Mouse (Mus musculus): ENCODE measurements around the gene Hddc3. TPM values are rescaled to one million over a fixed set of nuclear protein-coding genes. Genes with fewer than 3 reads are reported as not detected.
A peak's percentile ranks its signal among the peaks of the same experiment; 100 is the strongest.

Hddc3 gene
- polyA plus RNA-seq, 1 experiment from 2014 or later, result 25.4 TPM

GRCm38 (mm10) chr7:80371041-80371751 lies 28.3 kb downstream of the Hddc3 start, which contains the start of gene Man2a2:
TSS of gene Man2a2 (minus strand) at chr7:80371375.
- Histone ChIP-seq H3K27me3 (no peaks in the 10 kb centered on the region), H3K27ac (replicated peaks) (peak within 1 kb of the TSS; percentile 76), H3K9me3 (replicated peaks) (no peaks in the 10 kb centered on the region), H3K4me3 (replicated peaks) (peak within 1 kb of the TSS; percentile 60), H3K4me2 (replicated peaks) (peak within 1 kb of the TSS; percentile 57), H3K36me3 (peaks cover 25% of the 10 kb centered on the region), H3K4me1 (peaks cover 29% of the 10 kb centered on the region), H3K9ac (peak within 1 kb of the TSS; percentile 41)
- peak; percentile 83 for ATAC-seq (ENCODE audit: insufficient number of reproducible peaks, low FRiP score, low TSS enrichment, low read depth)
- under 1% methylated on average over 71 of the region's 86 CpGs for WGBS

- no peaks in the 10 kb centered on the region for H3K27me3 ChIP-seq
- 94% methylated on average over 3 of the region's 3 CpGs for WGBS
- H3K27ac ChIP-seq (replicated peaks), result no peak overlapping the region
- no peak overlapping the region for H3K4me2 ChIP-seq (replicated peaks)
- H3K9me3 ChIP-seq (replicated peaks), result no peaks in the 10 kb centered on the region
- H3K36me3 ChIP-seq, result peaks cover 15% of the 10 kb centered on the region
- no peak for ATAC-seq (ENCODE audit: insufficient number of reproducible peaks, low FRiP score, low TSS enrichment, low read depth)
- no peak overlapping the region for H3K4me3 ChIP-seq (replicated peaks)
- no peak overlapping the region for H3K9ac ChIP-seq
- H3K4me1 ChIP-seq, result peaks cover 29% of the 10 kb centered on the region
Measured at GRCm38 (mm10) chr7:80372166-80372565, 29.3 kb downstream of the Hddc3 start.

GRCm38 (mm10) chr7:80372667-80373066 lies 29.8 kb downstream of the Hddc3 start:
- peaks cover 10% of the 10 kb centered on the region; the same call in 1 of the 2 replicates for H3K36me3 ChIP-seq
- no peak overlapping the region for H3K4me3 ChIP-seq (replicated peaks)
- no peak overlapping the region for H3K9ac ChIP-seq
- H3K9me3 ChIP-seq (replicated peaks), result no peaks in the 10 kb centered on the region
- H3K27ac ChIP-seq (replicated peaks), result no peak overlapping the region
- peaks cover 29% of the 10 kb centered on the region for H3K4me1 ChIP-seq
- H3K4me2 ChIP-seq (replicated peaks), result no peak overlapping the region
- H3K27me3 ChIP-seq, result no peaks in the 10 kb centered on the region
- 67% methylated on average over 2 of the region's 2 CpGs for WGBS
- ATAC-seq (ENCODE audit: insufficient number of reproducible peaks, low FRiP score, low TSS enrichment, low read depth), result no peak

- peaks cover 6% of the 10 kb centered on the region; the same call in 1 of the 2 replicates for H3K36me3 ChIP-seq
- peaks cover 26% of the 10 kb centered on the region for H3K4me1 ChIP-seq
- no peak overlapping the region for H3K4me3 ChIP-seq (replicated peaks)
- WGBS, result 62% methylated on average over 4 of the region's 4 CpGs
- ATAC-seq (ENCODE audit: insufficient number of reproducible peaks, low FRiP score, low TSS enrichment, low read depth), result no peak
- H3K27me3 ChIP-seq, result no peaks in the 10 kb centered on the region
- no peak overlapping the region for H3K9ac ChIP-seq
- no peaks in the 10 kb centered on the region for H3K9me3 ChIP-seq (replicated peaks)
- no peak overlapping the region for H3K4me2 ChIP-seq (replicated peaks)
- H3K27ac ChIP-seq (replicated peaks), result no peak overlapping the region
Measured at GRCm38 (mm10) chr7:80373352-80373751, 30.4 kb downstream of the Hddc3 start.

GRCm38 (mm10) chr7:80373850-80374249 lies 30.9 kb downstream of the Hddc3 start:
- WGBS, result 81% methylated on average over 12 of the region's 12 CpGs
- no peak overlapping the region for H3K9ac ChIP-seq
- peaks cover 22% of the 10 kb centered on the region for H3K4me1 ChIP-seq
- H3K4me3 ChIP-seq (replicated peaks), result no peak overlapping the region
- no peak for ATAC-seq (ENCODE audit: insufficient number of reproducible peaks, low FRiP score, low TSS enrichment, low read depth)
- peaks cover 7% of the 10 kb centered on the region; the same call in 1 of the 2 replicates for H3K36me3 ChIP-seq
- H3K9me3 ChIP-seq (replicated peaks), result no peaks in the 10 kb centered on the region
- no peak overlapping the region for H3K27ac ChIP-seq (replicated peaks)
- no peak overlapping the region for H3K4me2 ChIP-seq (replicated peaks)
- no peaks in the 10 kb centered on the region for H3K27me3 ChIP-seq

DNA sequence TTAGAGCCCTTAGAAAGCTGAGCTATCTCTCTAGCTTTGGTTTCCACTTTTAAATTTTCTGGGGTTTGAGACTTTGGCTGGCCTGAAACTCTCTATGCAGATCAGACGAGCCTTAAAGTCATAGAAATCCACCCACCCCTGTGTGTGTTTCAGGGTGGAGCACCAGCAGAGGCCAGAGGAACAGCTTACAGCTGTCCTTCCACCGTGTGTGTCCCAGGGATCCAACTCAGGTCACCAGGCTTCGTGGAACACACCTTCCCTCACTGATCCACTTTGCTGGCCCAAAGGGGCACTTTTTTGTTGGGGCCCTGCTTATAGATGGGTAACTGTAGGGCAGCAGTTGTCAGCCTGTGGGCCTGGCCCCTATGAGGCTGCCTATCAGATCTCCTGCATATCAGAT lies 31.4 kb downstream of the Hddc3 start:
- no peak overlapping the region for H3K9ac ChIP-seq
- H3K27ac ChIP-seq (replicated peaks), result no peak overlapping the region
- ATAC-seq (ENCODE audit: insufficient number of reproducible peaks, low FRiP score, low TSS enrichment, low read depth), result no peak
- 56% methylated on average over 3 of the region's 3 CpGs for WGBS
- no peak overlapping the region for H3K4me3 ChIP-seq (replicated peaks)
- H3K9me3 ChIP-seq (replicated peaks), result no peaks in the 10 kb centered on the region
- H3K4me1 ChIP-seq, result peaks cover 18% of the 10 kb centered on the region
- no peaks in the 10 kb centered on the region for H3K27me3 ChIP-seq
- peaks cover 8% of the 10 kb centered on the region for H3K36me3 ChIP-seq
- no peak overlapping the region for H3K4me2 ChIP-seq (replicated peaks)

DNA sequence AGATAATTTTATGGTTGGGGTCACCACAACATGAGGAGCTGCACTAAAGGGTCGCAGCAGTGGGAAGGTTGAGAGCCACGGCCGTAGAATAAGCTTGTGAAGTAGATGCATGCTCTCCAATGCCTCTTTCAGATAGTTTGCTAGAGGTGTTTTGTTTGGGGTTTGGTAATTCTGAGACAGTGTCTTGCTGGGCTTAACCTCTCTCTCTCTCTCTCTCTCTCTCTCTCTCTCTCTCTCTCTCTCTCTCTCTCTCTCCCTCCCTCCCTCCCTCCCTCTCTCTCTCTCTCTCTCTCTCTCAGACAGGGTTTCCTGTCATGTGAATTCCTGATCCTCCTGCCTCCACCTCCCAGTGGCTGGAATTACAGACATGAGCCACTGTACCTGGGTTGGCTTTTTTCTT lies 31.8 kb downstream of the Hddc3 start:
- peaks cover 13% of the 10 kb centered on the region for H3K36me3 ChIP-seq
- H3K27me3 ChIP-seq, result no peaks in the 10 kb centered on the region
- H3K9ac ChIP-seq, result no peak overlapping the region
- H3K4me2 ChIP-seq (replicated peaks), result no peak overlapping the region
- H3K4me3 ChIP-seq (replicated peaks), result no peak overlapping the region
- WGBS, result 89% methylated on average over 3 of the region's 3 CpGs
- H3K4me1 ChIP-seq, result peaks cover 14% of the 10 kb centered on the region
- H3K9me3 ChIP-seq (replicated peaks), result no peaks in the 10 kb centered on the region
- H3K27ac ChIP-seq (replicated peaks), result no peak overlapping the region
- no peak for ATAC-seq (ENCODE audit: insufficient number of reproducible peaks, low FRiP score, low TSS enrichment, low read depth)

DNA sequence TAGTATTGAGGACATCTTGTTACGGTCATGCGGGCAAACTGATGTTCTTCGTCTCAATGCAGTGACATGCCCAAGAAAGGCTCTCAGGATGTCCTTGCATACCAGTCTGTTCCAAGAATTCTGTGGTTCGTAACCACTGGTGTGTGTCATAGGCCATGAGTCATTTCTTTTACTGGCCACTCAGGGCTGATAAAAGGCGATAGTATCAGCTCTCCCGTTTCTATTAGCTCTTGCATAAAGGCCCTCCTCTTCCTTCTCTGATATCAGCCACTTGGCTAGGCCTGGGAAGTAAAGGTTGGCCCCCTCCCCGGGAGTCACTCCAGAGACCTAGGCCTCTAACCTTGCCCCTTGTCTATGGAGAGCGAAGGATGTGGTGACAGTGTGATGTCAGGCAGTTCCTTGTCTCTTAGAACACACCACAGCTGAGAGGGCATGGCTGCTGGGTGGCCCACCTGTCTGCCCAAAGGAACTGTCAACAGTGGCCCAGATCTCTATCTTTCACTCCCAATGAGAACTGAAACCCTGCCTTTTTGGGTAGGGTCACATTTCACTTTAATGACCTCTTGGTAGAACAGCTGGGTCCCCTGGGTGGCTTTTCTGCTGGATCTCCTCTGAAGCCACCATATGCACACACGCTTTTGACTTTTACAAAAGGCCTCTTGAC lies 32.6 kb downstream of the Hddc3 start:
- Histone ChIP-seq H3K36me3 (peaks cover 21% of the 10 kb centered on the region), H3K27ac (replicated peaks) (no peak overlapping the region), H3K9ac (no peak overlapping the region), H3K9me3 (replicated peaks) (no peaks in the 10 kb centered on the region), H3K4me2 (replicated peaks) (no peak overlapping the region), H3K27me3 (no peaks in the 10 kb centered on the region), H3K4me1 (peaks cover 6% of the 10 kb centered on the region; the same call in 1 of the 2 replicates), H3K4me3 (replicated peaks) (no peak overlapping the region)
- 73% methylated on average over 9 of the region's 9 CpGs for WGBS
- no peak for ATAC-seq (ENCODE audit: insufficient number of reproducible peaks, low FRiP score, low TSS enrichment, low read depth)

DNA sequence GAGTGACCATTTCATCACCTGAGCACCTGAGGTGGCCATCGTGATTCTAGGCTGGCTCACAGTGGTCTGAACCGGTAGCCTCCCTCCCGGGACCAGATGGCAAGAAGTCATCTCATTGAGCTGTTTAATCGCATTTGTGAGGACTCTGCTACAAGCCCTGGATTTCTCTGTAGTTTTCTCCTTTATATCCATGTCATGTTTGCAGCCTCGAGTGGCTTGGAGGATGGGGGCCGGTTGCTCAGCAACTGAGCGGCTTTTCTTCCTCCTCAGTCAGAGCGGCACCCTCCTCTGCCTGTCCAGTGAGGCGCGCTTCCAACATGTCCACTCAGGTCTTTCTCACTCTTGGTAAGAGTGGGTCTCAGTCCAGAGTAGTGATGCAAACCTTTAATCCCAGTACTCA lies 33.3 kb downstream of the Hddc3 start:
- H3K4me3 ChIP-seq (replicated peaks), result no peak overlapping the region
- H3K36me3 ChIP-seq, result peaks cover 27% of the 10 kb centered on the region
- no peak overlapping the region for H3K4me2 ChIP-seq (replicated peaks)
- H3K9me3 ChIP-seq (replicated peaks), result no peaks in the 10 kb centered on the region
- 0 out of 2 replicates have a peak, but pooled peaks cover 5% of the 10 kb centered on the region for H3K4me1 ChIP-seq
- no peak overlapping the region for H3K9ac ChIP-seq
- H3K27ac ChIP-seq (replicated peaks), result no peak overlapping the region
- no peaks in the 10 kb centered on the region for H3K27me3 ChIP-seq
- 74% methylated on average over 10 of the region's 10 CpGs for WGBS
- no peak for ATAC-seq (ENCODE audit: insufficient number of reproducible peaks, low FRiP score, low TSS enrichment, low read depth)

- WGBS, result 39% methylated on average over 6 of the region's 6 CpGs
- Histone ChIP-seq H3K9me3 (replicated peaks) (no peaks in the 10 kb centered on the region), H3K9ac (no peak overlapping the region), H3K4me2 (replicated peaks) (no peak overlapping the region), H3K4me1 (no peaks in the 10 kb centered on the region), H3K4me3 (replicated peaks) (no peak overlapping the region), H3K27me3 (no peaks in the 10 kb centered on the region), H3K36me3 (peaks cover 38% of the 10 kb centered on the region), H3K27ac (replicated peaks) (no peak overlapping the region)
- no peak for ATAC-seq (ENCODE audit: insufficient number of reproducible peaks, low FRiP score, low TSS enrichment, low read depth)
Measured at GRCm38 (mm10) chr7:80377471-80377870, 34.6 kb downstream of the Hddc3 start.

DNA sequence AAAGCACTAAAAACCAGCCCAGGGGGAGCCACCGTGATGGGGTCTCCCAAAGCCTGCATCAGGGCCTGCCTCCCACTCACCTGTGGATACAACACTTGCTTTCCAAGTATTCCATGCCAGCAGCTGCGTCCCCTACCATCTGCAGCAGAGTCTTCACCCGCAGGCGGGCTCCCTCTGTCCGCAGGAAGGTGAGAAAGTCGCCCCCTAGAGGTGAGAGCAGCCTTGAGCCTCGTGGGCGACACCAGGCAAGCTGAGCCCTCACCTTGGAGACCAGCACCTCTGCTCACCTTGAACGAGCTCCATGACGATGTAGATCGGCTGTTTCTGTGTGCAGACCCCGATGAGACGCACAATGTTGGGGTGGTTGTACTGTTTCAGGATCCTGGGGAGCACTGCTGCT lies 36.6 kb downstream of the Hddc3 start:
- Histone ChIP-seq H3K27ac (replicated peaks) (no peak overlapping the region), H3K9me3 (replicated peaks) (no peaks in the 10 kb centered on the region), H3K4me2 (replicated peaks) (no peak overlapping the region), H3K27me3 (no peaks in the 10 kb centered on the region), H3K4me1 (no peaks in the 10 kb centered on the region), H3K9ac (no peak overlapping the region), H3K36me3 (peaks cover 42% of the 10 kb centered on the region), H3K4me3 (replicated peaks) (no peak overlapping the region)
- WGBS, result 57% methylated on average over 13 of the region's 13 CpGs
- ATAC-seq (ENCODE audit: insufficient number of reproducible peaks, low FRiP score, low TSS enrichment, low read depth), result no peak

Measured in embryonic facial prominence, embryonic 15.5 days (tissue).